Mouse (Mus musculus) liver, embryonic 14 days (tissue): ENCODE data around the gene Pde4c. TPM values are rescaled to one million over a fixed set of nuclear protein-coding genes. Genes with fewer than 3 reads are reported as not detected.

Experiments used
- polyA plus RNA-seq: library from polyadenylated mRNA; depleted of rRNA; stranded (reverse); fragments of >200 nt; gene quantifications from 2 replicates; pipeline ENCODE4 v1.2.3, GENCODE M21; 2012; rRNA removed

The Pde4c gene
- polyA plus RNA-seq, result 1.2 and 1.6 TPM in 2 replicates

GRCm38 (mm10) chr8:70723486-70724210 lies at the start of gene Pde4c:
Gene Pde4c, plus strand, starts transcription at chr8:70723720.

GRCm38 (mm10) chr8:70698310-70699109 lies 25.0 kb upstream of the Pde4c start, which contains the start of gene Jund:
Gene Jund, plus strand, starts transcription at chr8:70698949.

GRCm38 (mm10) chr8:70703287-70703686 lies 20.2 kb upstream of the Pde4c start, which contains the start of gene Iqcn:
Gene Iqcn, plus strand, starts transcription at chr8:70703457.

GRCm38 (mm10) chr8:70718297-70718696 lies 5.2 kb upstream of the Pde4c start, which contains the start of gene Gm3336:
Gene Gm3336, plus strand, starts transcription at chr8:70718543.

GRCm38 (mm10) chr8:70754043-70754870 lies 30.7 kb downstream of the Pde4c start, which contains the start of gene Rab3a:
Gene Rab3a, plus strand, starts transcription at chr8:70754679.

GRCm38 (mm10) chr8:70760775-70761406 lies 37.4 kb downstream of the Pde4c start, which contains the start of gene Mpv17l2:
Gene Mpv17l2, minus strand, starts transcription at chr8:70760946.

GRCm38 (mm10) chr8:70776496-70777444 lies 53.2 kb downstream of the Pde4c start, which contains the start of gene Pik3r2:
Gene Pik3r2, minus strand, starts transcription at chr8:70776713.

Other genes starting within 250 kb of the Pde4c start
- 5.5 and 6.0 TPM in 2 replicates for gene Klhl26, start 246.8 kb upstream of the Pde4c start, polyA plus RNA-seq
- 0.01 and 0.07 TPM in 2 replicates for gene Tmem59l, start 236.4 kb upstream of the Pde4c start, polyA plus RNA-seq
- gene Crlf1, start 230.6 kb upstream of the Pde4c start, polyA plus RNA-seq, result 1.6 and 2.2 TPM in 2 replicates
- 51.3 and 56.0 TPM in 2 replicates for gene Rex1bd, start 217.0 kb upstream of the Pde4c start, polyA plus RNA-seq
- gene Uba52, start 212.9 kb upstream of the Pde4c start, polyA plus RNA-seq, result 769 and 923 TPM in 2 replicates
- gene Fkbp8, start 196.0 kb upstream of the Pde4c start, polyA plus RNA-seq, result 133 and 144 TPM in 2 replicates
- 24.3 and 30.5 TPM in 2 replicates for gene Kxd1, start 195.8 kb upstream of the Pde4c start, polyA plus RNA-seq
- gene Ell, start 184.3 kb upstream of the Pde4c start, polyA plus RNA-seq, result 8.4 and 8.6 TPM in 2 replicates
- 53.0 and 63.5 TPM in 2 replicates for gene Isyna1, start 129.3 kb upstream of the Pde4c start, polyA plus RNA-seq
- 34.5 and 34.9 TPM in 2 replicates for gene Ssbp4, start 114.8 kb upstream of the Pde4c start, polyA plus RNA-seq
- gene Lrrc25, start 107.6 kb upstream of the Pde4c start, polyA plus RNA-seq, result 3.7 and 5.1 TPM in 2 replicates
- gene Gdf15, start 91.3 kb upstream of the Pde4c start, polyA plus RNA-seq, result 5.7 and 5.9 TPM in 2 replicates
- gene Pgpep1, start 63.3 kb upstream of the Pde4c start, polyA plus RNA-seq, result 7.8 and 8.5 TPM in 2 replicates
- gene Lsm4, start 50.5 kb upstream of the Pde4c start, polyA plus RNA-seq, result 130 and 135 TPM in 2 replicates
- 26.4 and 29.1 TPM in 2 replicates for gene Jund, start 24.8 kb upstream of the Pde4c start, polyA plus RNA-seq
- gene Iqcn, start 20.3 kb upstream of the Pde4c start, polyA plus RNA-seq, result not detected in 2 replicates
- 0.08 TPM in 1 of 2 replicates, not detected in the other for gene Gm3336, start 5.2 kb upstream of the Pde4c start, polyA plus RNA-seq
- gene Rab3a, start 31.0 kb downstream of the Pde4c start, polyA plus RNA-seq, result 2.3 and 2.5 TPM in 2 replicates
- 21.1 and 28.0 TPM in 2 replicates for gene Mpv17l2, start 37.2 kb downstream of the Pde4c start, polyA plus RNA-seq
- 16.7 and 18.5 TPM in 2 replicates for gene Pik3r2, start 53.0 kb downstream of the Pde4c start, polyA plus RNA-seq
- gene Mast3, start 81.3 kb downstream of the Pde4c start, polyA plus RNA-seq, result 9.1 and 12.1 TPM in 2 replicates
- 0.10 and 0.17 TPM in 2 replicates for gene Il12rb1, start 84.7 kb downstream of the Pde4c start, polyA plus RNA-seq
- gene Arrdc2, start 116.0 kb downstream of the Pde4c start, polyA plus RNA-seq, result 32.1 and 35.4 TPM in 2 replicates
- gene Kcnn1, start 139.5 kb downstream of the Pde4c start, polyA plus RNA-seq, result 0.21 and 0.31 TPM in 2 replicates
- gene Ccdc124, start 150.2 kb downstream of the Pde4c start, polyA plus RNA-seq, result 35.9 and 39.9 TPM in 2 replicates
- 0.07 and 0.08 TPM in 2 replicates for gene Slc5a5, start 169.0 kb downstream of the Pde4c start, polyA plus RNA-seq
- gene Rpl18a, start 173.7 kb downstream of the Pde4c start, polyA plus RNA-seq, result 2,572 and 2,942 TPM in 2 replicates
- 10.3 and 10.8 TPM in 2 replicates for gene Map1s, start 182.2 kb downstream of the Pde4c start, polyA plus RNA-seq